Mouse (Mus musculus) embryonic fibroblast, embryonic 13.5 days (primary cell): ENCODE data around the gene Ctnnd1. TPM values are rescaled to one million over a fixed set of nuclear protein-coding genes. Genes with fewer than 3 reads are reported as not detected.
A peak's percentile ranks its signal among the peaks of the same experiment; 100 is the strongest.

Experiments
- H3K27ac ChIP-seq: 2 replicates; pipeline ENCODE4 v1.5.1; 2012; ENCODE audit warnings: low read length, control low read depth, inconsistent platforms; ENCODE audit not compliant: insufficient read depth
- H3K4me1 ChIP-seq: 2 replicates; pipeline ENCODE4 v1.6.1; 2011; ENCODE audit warnings: low read length; ENCODE audit not compliant: control insufficient read depth, insufficient read depth
- H3K4me3 ChIP-seq: 2 replicates; pipeline ENCODE4 v1.5.1; 2011; ENCODE audit warnings: mild to moderate bottlenecking, control low read depth, low read length; ENCODE audit not compliant: insufficient read depth
- CTCF ChIP-seq: IDR thresholded peaks from 2 replicates; pipeline ENCODE4 v1.5.1; 2011; ENCODE audit warnings: mild to moderate bottlenecking, control low read depth, low read length, moderate library complexity, borderline replicate concordance; ENCODE audit not compliant: insufficient read depth
- POLR2A ChIP-seq: IDR thresholded peaks from 2 replicates; pipeline ENCODE4 v1.6.1; 2011; ENCODE audit warnings: low read depth, mild to moderate bottlenecking, control low read depth, low read length, moderate library complexity
- polyA plus RNA-seq: library from polyadenylated mRNA; stranded (reverse); fragments of >200 nt; gene quantifications from 2 replicates; pipeline ENCODE4 v1.2.4, GENCODE M21; 2011; ENCODE audit warnings: low read depth; ENCODE audit not compliant: missing spikeins, insufficient read length

The Ctnnd1 gene
- polyA plus RNA-seq, 1 experiment: 231 TPM

DNA sequence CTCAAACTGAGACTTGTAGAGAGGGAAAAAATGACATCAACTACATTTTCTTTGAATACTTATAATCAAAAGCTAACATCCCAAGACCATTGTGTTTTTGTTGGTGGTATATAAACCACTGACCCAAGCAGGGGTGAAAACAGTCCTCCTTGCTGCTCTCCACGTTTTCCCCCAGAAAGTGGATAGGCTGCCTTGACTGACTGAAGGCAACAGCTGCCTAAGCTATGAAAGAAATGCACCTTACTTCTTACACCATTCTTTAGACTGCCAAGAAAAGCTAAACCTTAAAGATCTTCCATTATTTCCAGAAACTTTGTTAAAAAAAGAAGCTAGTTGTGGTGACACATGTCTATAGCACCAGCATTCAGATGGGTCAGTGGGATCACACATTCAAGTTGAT, 4.4 kb downstream of the Ctnnd1 start:
- TF ChIP-seq CTCF (no peak), POLR2A (no peak)
- H3K27ac ChIP-seq: no peak overlapping the region
- peaks cover 6% of the 10 kb centered on the region; the same call in 1 of the 2 replicates for H3K4me1 ChIP-seq
- H3K4me3 ChIP-seq: no peak overlapping the region

DNA sequence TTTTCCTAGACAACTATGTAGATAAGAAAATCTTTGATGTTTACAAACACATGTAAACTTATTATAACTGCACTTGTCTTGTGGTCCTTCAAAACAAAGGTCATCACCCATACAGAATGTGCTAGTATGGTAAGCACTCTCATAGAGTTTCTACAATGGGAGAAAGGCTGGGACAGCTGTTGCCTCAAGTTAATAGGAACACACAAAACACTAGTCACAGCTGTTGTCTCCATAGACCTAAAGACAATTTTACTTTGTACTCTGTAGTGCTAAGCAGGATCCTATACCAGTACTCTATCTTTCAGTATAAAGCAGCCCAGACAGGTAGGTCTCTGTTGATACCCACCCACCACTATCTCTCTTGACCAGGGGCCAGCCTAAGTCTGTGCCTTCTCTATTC, 9.7 kb downstream of the Ctnnd1 start:
- Histone ChIP-seq H3K27ac (no peak overlapping the region; the same call in 1 of the 2 replicates), H3K4me1 (peaks cover 21% of the 10 kb centered on the region), H3K4me3 (no peak overlapping the region)
- TF ChIP-seq CTCF (no peak), POLR2A (no peak)

GRCm38 (mm10) chr2:84638428-84639220, 11.9 kb downstream of the Ctnnd1 start:
- H3K27ac ChIP-seq: peak overlapping the region; percentile 76
- H3K4me3 ChIP-seq: no peak overlapping the region
- no peak for TF ChIP-seq CTCF
- TF ChIP-seq POLR2A: no peak
- H3K4me1 ChIP-seq: peaks cover 31% of the 10 kb centered on the region

- Histone ChIP-seq H3K27ac (peak overlapping the region; percentile 86), H3K4me1 (peaks cover 35% of the 10 kb centered on the region), H3K4me3 (no peak overlapping the region)
- TF ChIP-seq POLR2A (no peak), CTCF (no peak)
Observed at GRCm38 (mm10) chr2:84637452-84638165, 13.0 kb downstream of the Ctnnd1 start.

DNA sequence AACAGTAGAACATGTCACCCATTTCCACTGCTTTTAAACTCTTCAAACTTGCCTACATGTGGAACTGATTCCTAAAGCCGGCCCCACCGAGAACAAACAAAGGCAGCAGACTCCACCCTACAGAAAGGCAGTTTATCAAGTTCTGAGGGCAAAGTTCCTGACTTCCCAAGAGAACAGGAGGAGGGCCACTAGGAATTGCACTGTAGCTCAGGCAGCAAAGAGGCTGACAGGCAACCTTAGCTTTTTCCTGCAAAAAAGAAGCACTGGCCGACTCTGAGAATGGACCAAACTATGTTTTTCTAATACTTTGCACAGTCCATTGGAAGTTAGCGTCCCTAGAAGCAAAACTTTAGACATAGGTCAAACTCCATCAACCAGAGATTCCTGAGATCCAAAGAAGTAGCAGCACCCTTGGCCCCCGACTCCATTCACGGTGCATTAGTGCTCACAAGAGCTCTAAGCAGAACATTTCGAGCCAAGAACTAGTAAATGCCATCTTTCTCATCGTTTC, 14.3 kb downstream of the Ctnnd1 start:
- TF ChIP-seq POLR2A (no peak), CTCF (no peak)
- H3K4me3 ChIP-seq: no peak overlapping the region
- peaks cover 35% of the 10 kb centered on the region for H3K4me1 ChIP-seq
- H3K27ac ChIP-seq: peak overlapping the region; percentile 90

- TF ChIP-seq CTCF (no peak), POLR2A (no peak)
- H3K4me3 ChIP-seq: no peak overlapping the region
- peak overlapping the region; percentile 90 for H3K27ac ChIP-seq
- H3K4me1 ChIP-seq: peaks cover 35% of the 10 kb centered on the region
Observed at GRCm38 (mm10) chr2:84635611-84636010, 15.0 kb downstream of the Ctnnd1 start.

- H3K4me1 ChIP-seq: peaks cover 33% of the 10 kb centered on the region
- no peak overlapping the region for H3K4me3 ChIP-seq
- peak overlapping the region; percentile 88 for H3K27ac ChIP-seq
- TF ChIP-seq CTCF (no peak), POLR2A (no peak)
Observed at GRCm38 (mm10) chr2:84634934-84635482, 15.6 kb downstream of the Ctnnd1 start.

DNA sequence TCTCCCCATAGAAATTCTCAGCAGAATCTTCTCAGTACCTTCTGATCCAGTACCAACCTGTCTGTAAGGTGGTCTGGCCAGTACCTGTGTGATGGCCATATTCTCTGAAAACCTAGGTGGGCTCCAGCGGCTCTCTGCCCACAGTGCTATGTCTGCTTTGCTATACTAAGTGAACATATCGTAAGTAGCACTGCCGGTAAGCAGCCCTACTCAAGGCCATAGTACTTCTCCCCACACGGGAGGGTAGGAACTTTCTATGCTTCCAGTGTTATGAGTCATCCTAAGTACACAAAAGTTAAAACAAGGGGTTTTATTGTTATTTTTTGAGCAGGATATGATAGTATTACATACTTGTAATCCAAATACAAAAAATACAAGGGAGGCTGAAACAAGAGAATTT, 16.6 kb downstream of the Ctnnd1 start:
- H3K4me3 ChIP-seq: peak overlapping the region; percentile 13; the same call in 1 of the 2 replicates
- peaks cover 31% of the 10 kb centered on the region for H3K4me1 ChIP-seq
- peak overlapping the region; percentile 88 for H3K27ac ChIP-seq
- TF ChIP-seq POLR2A: no peak
- TF ChIP-seq CTCF: no peak

DNA sequence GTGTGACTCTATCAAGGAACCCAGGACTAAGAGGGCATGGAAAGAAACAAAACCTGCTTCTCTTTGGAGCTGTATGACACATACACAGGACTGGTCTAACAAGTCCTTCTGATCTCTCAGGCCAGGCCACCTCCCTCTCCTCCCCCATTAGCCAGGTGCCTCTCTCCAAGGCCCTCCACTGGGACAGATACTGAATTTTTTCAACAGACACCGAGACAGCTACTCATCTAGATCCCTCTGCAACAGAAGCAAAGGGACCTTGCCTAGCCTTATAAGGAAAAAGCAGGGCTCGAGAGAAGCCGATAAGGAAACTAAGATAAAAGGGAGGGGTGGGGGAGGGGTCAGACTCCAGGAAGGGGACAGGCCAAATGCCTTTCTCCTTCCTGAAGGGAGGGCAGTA, 17.6 kb downstream of the Ctnnd1 start:
- H3K27ac ChIP-seq: peak overlapping the region; percentile 77
- TF ChIP-seq POLR2A (no peak), CTCF (no peak)

More for the DNA sequence above, 17.6 kb downstream of the Ctnnd1 start:
- H3K4me1 ChIP-seq: peaks cover 31% of the 10 kb centered on the region
- no peak overlapping the region for H3K4me3 ChIP-seq
